Mouse (Mus musculus) liver, embryonic 11.5 days (tissue): ENCODE results near the gene Arap2. TPM values are rescaled to one million over a fixed set of nuclear protein-coding genes. Genes with fewer than 3 reads are reported as not detected.

ENCODE experiments used
- ATAC-seq: fragments of 200-750 bp; cut with Nextera tagmentation; replicated peaks from 2 replicates; pipeline ENCODE4 v1.8.0; 2017; ENCODE audit warnings: moderate number of reproducible peaks, mild to moderate bottlenecking, moderate TSS enrichment, moderate library complexity; ENCODE audit not compliant: low FRiP score
- DNase-seq: peaks from one replicate; pipeline ENCODE4 v3.0.0-alpha.2; 2017; ENCODE audit warnings: low spot score
- H3K27ac ChIP-seq: fragments of 300-500 bp; sonication (generic); 2 replicates; pipeline ENCODE4 v1.5.1; 2014; ENCODE audit warnings: mild to moderate bottlenecking, low read depth, low read length, control low read depth
- H3K27me3 ChIP-seq: fragments of 300-500 bp; sonication (generic); replicated peaks from 2 replicates; pipeline ENCODE4 v1.6.1; 2014; ENCODE audit warnings: low read length, mixed read lengths; ENCODE audit not compliant: control insufficient read depth, insufficient read depth
- H3K36me3 ChIP-seq: fragments of 300-500 bp; sonication (generic); 2 replicates; pipeline ENCODE4 v1.6.1; 2014; ENCODE audit warnings: mild to moderate bottlenecking, low read length, moderate library complexity, mixed read lengths; ENCODE audit not compliant: control insufficient read depth, insufficient read depth
- H3K4me1 ChIP-seq: fragments of 300-500 bp; sonication (generic); replicated peaks from 2 replicates; pipeline ENCODE4 v1.6.1; 2014; ENCODE audit warnings: low read length, mixed read lengths; ENCODE audit not compliant: control insufficient read depth, insufficient read depth
- H3K4me2 ChIP-seq: fragments of 300-500 bp; sonication (generic); 2 replicates; pipeline ENCODE4 v1.6.1; 2014; ENCODE audit warnings: mild to moderate bottlenecking, control low read depth, moderate library complexity
- H3K4me3 ChIP-seq: fragments of 300-500 bp; sonication (generic); 2 replicates; pipeline ENCODE4 v1.5.1; 2014; ENCODE audit warnings: low read depth, low read length, control low read depth
- H3K9ac ChIP-seq: fragments of 300-500 bp; sonication (generic); 2 replicates; pipeline ENCODE4 v1.6.1; 2014; ENCODE audit warnings: low read depth, low read length, control low read depth
- H3K9me3 ChIP-seq: fragments of 300-500 bp; sonication (generic); 2 replicates; pipeline ENCODE4 v1.6.1; 2016; ENCODE audit warnings: low read length, inconsistent platforms, mixed read lengths; ENCODE audit not compliant: control insufficient read depth
- WGBS: fragments of 180-500 bp; shearing (Covaris S2); extraction: QIAGEN DNeasy Blood & Tissue Kit; methylation state at CpG from one replicate; pipeline ENCODE4 v1.1.7; 2014; 5-methylcytosine and 5-hydroxymethylcytosine counted together
- polyA plus RNA-seq: library from polyadenylated mRNA; unstranded; fragments of >200 nt; fragmentation: Nextera tagmentation; extraction: Ambion mirVana; gene quantifications from 2 replicates; pipeline ENCODE4 v1.2.1, GENCODE M21; 2014

Gene Arap2
- polyA plus RNA-seq, 1 experiment from 2014 or later, result 2.4 TPM

- Histone ChIP-seq H3K27ac (no peak overlapping the region), H3K27me3 (no peaks in the 10 kb centered on the region), H3K4me2 (no peak overlapping the region), H3K9ac (no peak overlapping the region), H3K9me3 (no peaks in the 10 kb centered on the region), H3K4me1 (no peaks in the 10 kb centered on the region), H3K36me3 (no peaks in the 10 kb centered on the region), H3K4me3 (no peak overlapping the region)
- WGBS, result 88% methylated on average over 11 of the region's 11 CpGs
- DNase-seq, result no peak
- ATAC-seq, result no peak
Observed at GRCm38 (mm10) chr5:62622848-62623479, 143.0 kb downstream of the Arap2 start.

DNA sequence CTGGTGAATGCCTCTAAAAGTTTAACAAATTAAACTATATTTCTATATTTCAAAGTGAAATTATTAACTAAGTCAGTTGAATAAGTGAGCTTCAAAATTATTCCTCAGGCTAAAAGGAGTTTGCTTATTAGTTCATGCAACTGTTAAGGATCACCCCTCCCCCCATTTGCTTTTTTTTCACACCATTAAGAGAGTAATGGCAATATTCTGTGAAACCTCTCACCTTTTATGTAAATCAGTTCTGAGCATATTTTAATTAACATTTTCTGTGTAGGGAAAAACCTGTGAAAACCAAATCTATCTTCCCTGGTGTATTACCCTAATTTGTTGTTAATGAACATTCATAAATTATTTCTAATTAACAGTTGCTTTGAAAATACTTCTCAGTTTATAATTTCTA is 147.7 kb downstream of the Arap2 start:
- Histone ChIP-seq H3K36me3 (no peaks in the 10 kb centered on the region), H3K9me3 (no peaks in the 10 kb centered on the region), H3K4me1 (no peaks in the 10 kb centered on the region), H3K27ac (no peak overlapping the region), H3K4me2 (no peak overlapping the region), H3K27me3 (no peaks in the 10 kb centered on the region), H3K4me3 (no peak overlapping the region), H3K9ac (no peak overlapping the region)
- ATAC-seq (no peak), DNase-seq (no peak)

DNA sequence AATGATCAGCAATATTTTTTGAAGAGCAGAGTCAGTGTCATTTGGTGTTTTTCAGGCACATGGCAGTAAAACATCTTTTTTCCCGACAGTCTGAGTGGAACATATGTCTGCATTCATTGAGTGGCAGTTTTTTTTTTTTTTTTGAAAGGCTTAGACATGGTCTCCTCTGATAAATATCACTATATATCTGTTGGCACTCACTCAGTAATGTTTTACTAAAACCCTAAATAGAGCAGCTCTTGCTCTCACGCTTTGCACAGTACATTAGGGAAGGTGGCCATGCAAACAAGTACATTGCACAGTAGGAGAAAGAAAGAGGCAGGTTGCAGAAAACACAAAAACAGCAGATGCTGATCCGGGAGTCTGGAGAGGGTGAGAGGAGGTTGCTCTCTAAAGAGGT is 154.0 kb downstream of the Arap2 start:
- ATAC-seq (no peak), DNase-seq (no peak)
- no peaks in the 10 kb centered on the region for H3K36me3 ChIP-seq
- WGBS, result 75% methylated on average over 3 of the region's 3 CpGs
- H3K4me1 ChIP-seq, result no peaks in the 10 kb centered on the region
- H3K9me3 ChIP-seq, result no peaks in the 10 kb centered on the region
- no peak overlapping the region for H3K4me3 ChIP-seq
- H3K9ac ChIP-seq, result no peak overlapping the region
- no peak overlapping the region for H3K27ac ChIP-seq
- H3K27me3 ChIP-seq, result no peaks in the 10 kb centered on the region
- H3K4me2 ChIP-seq, result no peak overlapping the region

DNA sequence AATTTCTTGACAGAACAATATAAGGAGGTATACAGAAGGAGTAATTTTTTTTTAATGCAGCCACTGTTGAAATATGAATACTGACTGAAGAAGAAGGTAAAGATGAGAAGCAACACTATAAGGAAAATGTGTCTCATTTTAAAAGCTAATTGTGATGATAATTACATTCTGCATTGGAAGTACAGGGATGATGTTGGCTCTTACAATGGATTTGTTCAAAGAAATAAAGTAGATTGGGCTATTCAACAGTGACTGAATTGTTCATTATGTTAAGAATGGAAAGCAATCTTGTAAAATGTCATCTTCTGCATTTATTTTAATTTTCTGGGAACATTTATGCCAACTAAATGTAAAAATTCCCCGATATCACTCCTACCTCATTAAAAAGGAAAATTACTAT is 178.6 kb downstream of the Arap2 start:
- Histone ChIP-seq H3K36me3 (no peaks in the 10 kb centered on the region), H3K4me1 (no peaks in the 10 kb centered on the region), H3K4me2 (no peak overlapping the region), H3K9me3 (no peaks in the 10 kb centered on the region), H3K4me3 (no peak overlapping the region), H3K27ac (no peak overlapping the region), H3K27me3 (no peaks in the 10 kb centered on the region), H3K9ac (no peak overlapping the region)
- WGBS, result 85% methylated on average over 1 of the region's 1 CpGs
- ATAC-seq, result no peak
- DNase-seq, result no peak

- Histone ChIP-seq H3K27me3 (no peaks in the 10 kb centered on the region), H3K4me2 (no peak overlapping the region), H3K27ac (no peak overlapping the region), H3K4me1 (no peaks in the 10 kb centered on the region), H3K9me3 (no peaks in the 10 kb centered on the region), H3K36me3 (no peaks in the 10 kb centered on the region), H3K9ac (no peak overlapping the region), H3K4me3 (no peak overlapping the region)
- no peak for DNase-seq
- no peak for ATAC-seq
- 21% methylated on average over 2 of the region's 2 CpGs for WGBS
Observed at GRCm38 (mm10) chr5:62582643-62583042, 183.3 kb downstream of the Arap2 start.

DNA sequence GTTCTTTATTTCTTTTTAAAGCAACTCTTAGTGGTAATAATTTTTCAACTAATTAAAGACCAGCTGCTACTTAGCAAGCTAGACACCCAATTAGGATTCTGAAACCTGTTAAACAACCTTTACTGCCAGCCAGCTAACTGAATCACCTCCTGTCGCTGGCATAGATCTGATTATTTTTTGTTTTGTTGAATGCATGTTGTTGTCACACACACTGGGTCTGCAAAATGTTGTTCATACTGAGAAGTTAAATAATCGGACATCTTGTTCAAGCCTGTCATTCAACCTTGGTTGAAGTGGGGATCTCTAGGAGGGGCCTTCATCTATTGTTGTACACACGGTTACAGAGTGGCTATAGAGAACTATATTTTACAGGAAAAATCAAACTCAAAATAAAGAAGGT is 184.3 kb downstream of the Arap2 start:
- ATAC-seq, result no peak
- H3K4me3 ChIP-seq, result no peak overlapping the region

DNA sequence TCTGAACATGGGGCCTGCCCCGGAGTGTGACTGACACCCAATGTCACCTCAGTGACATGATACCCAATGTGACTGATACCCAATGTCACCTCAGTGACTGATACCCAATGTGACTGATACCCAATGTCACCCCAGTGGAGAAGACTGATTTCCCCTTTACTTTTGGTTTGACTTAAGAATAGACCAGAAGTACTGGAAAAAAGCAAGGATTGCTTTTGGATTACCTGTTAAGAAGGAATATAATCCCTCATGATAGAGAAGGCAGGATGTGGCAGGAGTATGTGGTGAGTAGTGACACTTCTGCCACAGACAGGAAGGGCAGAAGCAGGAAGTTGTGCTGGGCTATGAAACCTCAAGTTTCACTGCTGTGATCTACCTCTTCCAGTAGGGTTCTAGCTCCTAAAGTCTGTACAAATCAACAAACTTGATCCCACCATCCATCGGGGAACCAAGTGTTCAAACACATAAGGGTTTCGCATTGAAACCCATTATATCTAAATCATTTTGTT is 191.6 kb downstream of the Arap2 start:
- Histone ChIP-seq H3K9ac (no peak overlapping the region), H3K4me3 (no peak overlapping the region), H3K27ac (no peak overlapping the region), H3K36me3 (no peaks in the 10 kb centered on the region), H3K4me1 (no peaks in the 10 kb centered on the region), H3K4me2 (no peak overlapping the region), H3K27me3 (no peaks in the 10 kb centered on the region), H3K9me3 (no peaks in the 10 kb centered on the region)
- DNase-seq, result no peak
- no peak for ATAC-seq
- WGBS, result 79% methylated on average over 3 of the region's 3 CpGs

More for the DNA sequence above, 184.3 kb downstream of the Arap2 start:
- Histone ChIP-seq H3K4me1 (no peaks in the 10 kb centered on the region), H3K27ac (no peak overlapping the region), H3K4me2 (no peak overlapping the region), H3K27me3 (no peaks in the 10 kb centered on the region), H3K36me3 (no peaks in the 10 kb centered on the region), H3K9ac (no peak overlapping the region), H3K9me3 (no peaks in the 10 kb centered on the region)
- DNase-seq, result no peak
- WGBS, result 74% methylated on average over 3 of the region's 3 CpGs

Other genes starting within 250 kb of the Arap2 start
- gene Dthd1, start 47.7 kb upstream of the Arap2 start, polyA plus RNA-seq, result not detected in 2 replicates